Mouse (Mus musculus) neural tube, embryonic 11.5 days (tissue): ENCODE measurements around the gene Stim2. TPM values are rescaled to one million over a fixed set of nuclear protein-coding genes. Genes with fewer than 3 reads are reported as not detected.

Source experiments
- ATAC-seq: fragments of 200-750 bp; cut with Nextera tagmentation; 2 replicates; pipeline ENCODE4 v1.8.0; 2017; ENCODE audit warnings: moderate number of reproducible peaks, mild to moderate bottlenecking, moderate TSS enrichment, moderate library complexity; ENCODE audit not compliant: insufficient read depth, low FRiP score, low TSS enrichment
- DNase-seq: peaks from one replicate; pipeline ENCODE4 v3.0.0-alpha.2; 2015; ENCODE audit warnings: low spot score
- H3K27ac ChIP-seq: fragments of 300-500 bp; sonication (generic); 2 replicates; pipeline ENCODE4 v1.5.1; 2014; ENCODE audit warnings: low read depth, mild to moderate bottlenecking, low read length
- H3K27me3 ChIP-seq: fragments of 300-500 bp; sonication (generic); 2 replicates; pipeline ENCODE4 v1.6.1; 2014; ENCODE audit warnings: mild to moderate bottlenecking, low read length, mixed read lengths; ENCODE audit not compliant: control insufficient read depth, insufficient read depth
- H3K36me3 ChIP-seq: fragments of 300-500 bp; sonication (generic); 2 replicates; pipeline ENCODE4 v1.6.1; 2014; ENCODE audit warnings: mild to moderate bottlenecking, low read length, moderate library complexity, mixed read lengths; ENCODE audit not compliant: control insufficient read depth, insufficient read depth
- H3K4me1 ChIP-seq: fragments of 300-500 bp; sonication (generic); 2 replicates; pipeline ENCODE4 v1.6.1; 2014; ENCODE audit warnings: low read length, mixed read lengths; ENCODE audit not compliant: control insufficient read depth, insufficient read depth
- H3K4me2 ChIP-seq: fragments of 300-500 bp; sonication (generic); 2 replicates; pipeline ENCODE4 v1.6.1; 2014; ENCODE audit warnings: low read depth, mild to moderate bottlenecking, moderate library complexity
- H3K4me3 ChIP-seq: fragments of 300-500 bp; sonication (generic); 2 replicates; pipeline ENCODE4 v1.5.1; 2014; ENCODE audit warnings: low read depth, low read length
- H3K9ac ChIP-seq: fragments of 300-500 bp; sonication (generic); 2 replicates; pipeline ENCODE4 v1.6.1; 2014; ENCODE audit warnings: mild to moderate bottlenecking, low read length
- H3K9me3 ChIP-seq: fragments of 300-500 bp; sonication (generic); 2 replicates; pipeline ENCODE4 v1.6.1; 2016; ENCODE audit warnings: low read length; ENCODE audit not compliant: control insufficient read depth
- WGBS: fragments of 180-500 bp; shearing (Covaris S2); extraction: QIAGEN DNeasy Blood & Tissue Kit; methylation state at CpG from one replicate; pipeline ENCODE4 v1.1.7; 2014; 5-methylcytosine and 5-hydroxymethylcytosine counted together
- polyA plus RNA-seq: library from polyadenylated mRNA; unstranded; fragments of >200 nt; fragmentation: Nextera tagmentation; extraction: Ambion mirVana; gene quantifications from 2 replicates; pipeline ENCODE4 v1.2.1, GENCODE M21; 2014

Gene Stim2
- polyA plus RNA-seq, 1 experiment from 2014 or later = 22.7 TPM

- H3K27ac ChIP-seq = no peak overlapping the region
- H3K4me2 ChIP-seq = no peak overlapping the region
- H3K4me3 ChIP-seq = no peak overlapping the region
- no peaks in the 10 kb centered on the region for H3K27me3 ChIP-seq
- no peak for DNase-seq
- H3K9ac ChIP-seq = no peak overlapping the region
- no peaks in the 10 kb centered on the region for H3K4me1 ChIP-seq
- no peaks in the 10 kb centered on the region for H3K36me3 ChIP-seq
- no peaks in the 10 kb centered on the region for H3K9me3 ChIP-seq
- WGBS = 87% methylated on average over 7 of the region's 7 CpGs
- no peak for ATAC-seq
These were observed 63.8 kb downstream of the Stim2 start for GRCm38 (mm10) chr5:54062079-54062478.

GRCm38 (mm10) chr5:54067591-54067990 lies 69.3 kb downstream of the Stim2 start:
- no peaks in the 10 kb centered on the region for H3K9me3 ChIP-seq
- H3K36me3 ChIP-seq = no peaks in the 10 kb centered on the region
- no peak overlapping the region for H3K9ac ChIP-seq
- DNase-seq = no peak
- H3K4me1 ChIP-seq = no peaks in the 10 kb centered on the region
- ATAC-seq = no peak
- H3K4me3 ChIP-seq = no peak overlapping the region
- H3K4me2 ChIP-seq = no peak overlapping the region
- no peak overlapping the region for H3K27ac ChIP-seq
- WGBS = 90% methylated on average over 3 of the region's 3 CpGs
- no peaks in the 10 kb centered on the region for H3K27me3 ChIP-seq

- Histone ChIP-seq H3K4me1 (no peaks in the 10 kb centered on the region), H3K9me3 (no peaks in the 10 kb centered on the region), H3K4me2 (no peak overlapping the region), H3K27ac (no peak overlapping the region), H3K27me3 (no peaks in the 10 kb centered on the region), H3K4me3 (no peak overlapping the region), H3K9ac (no peak overlapping the region), H3K36me3 (no peaks in the 10 kb centered on the region)
- 91% methylated on average over 2 of the region's 2 CpGs for WGBS
- DNase-seq (no peak), ATAC-seq (no peak)
These were observed 72.2 kb downstream of the Stim2 start for GRCm38 (mm10) chr5:54070549-54070948.

- Histone ChIP-seq H3K4me1 (no peaks in the 10 kb centered on the region), H3K36me3 (no peaks in the 10 kb centered on the region), H3K4me3 (no peak overlapping the region), H3K27me3 (no peaks in the 10 kb centered on the region), H3K9ac (no peak overlapping the region), H3K9me3 (no peaks in the 10 kb centered on the region), H3K4me2 (no peak overlapping the region), H3K27ac (no peak overlapping the region)
- 94% methylated on average over 5 of the region's 5 CpGs for WGBS
- ATAC-seq (no peak), DNase-seq (no peak)
These were observed 73.0 kb downstream of the Stim2 start for GRCm38 (mm10) chr5:54071288-54071687.

GRCm38 (mm10) chr5:54071705-54072104 lies 73.4 kb downstream of the Stim2 start:
- ATAC-seq = no peak
- no peaks in the 10 kb centered on the region for H3K27me3 ChIP-seq
- 82% methylated on average over 7 of the region's 7 CpGs for WGBS

GRCm38 (mm10) chr5:54073291-54073690 lies 75.0 kb downstream of the Stim2 start:
- ATAC-seq = no peak
- H3K36me3 ChIP-seq = no peaks in the 10 kb centered on the region
- no peak for DNase-seq
- no peaks in the 10 kb centered on the region for H3K4me1 ChIP-seq
- H3K4me3 ChIP-seq = no peak overlapping the region
- no peaks in the 10 kb centered on the region for H3K9me3 ChIP-seq
- 54% methylated on average over 1 of the region's 1 CpGs for WGBS
- no peak overlapping the region for H3K4me2 ChIP-seq
- no peak overlapping the region for H3K27ac ChIP-seq
- H3K9ac ChIP-seq = no peak overlapping the region
- no peaks in the 10 kb centered on the region for H3K27me3 ChIP-seq

More at GRCm38 (mm10) chr5:54071705-54072104, 73.4 kb downstream of the Stim2 start:
- H3K27ac ChIP-seq = no peak overlapping the region
- DNase-seq = no peak
- no peak overlapping the region for H3K9ac ChIP-seq
- H3K4me1 ChIP-seq = no peaks in the 10 kb centered on the region
- H3K4me3 ChIP-seq = no peak overlapping the region
- H3K36me3 ChIP-seq = no peaks in the 10 kb centered on the region
- H3K4me2 ChIP-seq = no peak overlapping the region
- H3K9me3 ChIP-seq = no peaks in the 10 kb centered on the region

- 98% methylated on average over 1 of the region's 1 CpGs for WGBS
- ATAC-seq (no peak), DNase-seq (no peak)
- H3K27me3 ChIP-seq = no peaks in the 10 kb centered on the region
- no peaks in the 10 kb centered on the region for H3K36me3 ChIP-seq
- no peak overlapping the region for H3K9ac ChIP-seq
- H3K4me1 ChIP-seq = no peaks in the 10 kb centered on the region
- H3K4me2 ChIP-seq = no peak overlapping the region
- no peaks in the 10 kb centered on the region for H3K9me3 ChIP-seq
- no peak overlapping the region for H3K4me3 ChIP-seq
- H3K27ac ChIP-seq = no peak overlapping the region
These were observed 81.7 kb downstream of the Stim2 start for GRCm38 (mm10) chr5:54079997-54080396.

GRCm38 (mm10) chr5:54087912-54088311 lies 89.6 kb downstream of the Stim2 start:
- no peaks in the 10 kb centered on the region for H3K36me3 ChIP-seq
- no peak overlapping the region for H3K4me2 ChIP-seq
- no peak overlapping the region for H3K9ac ChIP-seq
- DNase-seq (no peak), ATAC-seq (no peak)
- 94% methylated on average over 3 of the region's 3 CpGs for WGBS
- H3K27me3 ChIP-seq = no peaks in the 10 kb centered on the region
- H3K4me1 ChIP-seq = no peaks in the 10 kb centered on the region
- no peaks in the 10 kb centered on the region for H3K9me3 ChIP-seq
- no peak overlapping the region for H3K27ac ChIP-seq
- no peak overlapping the region for H3K4me3 ChIP-seq

- DNase-seq = no peak
- Histone ChIP-seq H3K4me1 (no peaks in the 10 kb centered on the region), H3K36me3 (no peaks in the 10 kb centered on the region), H3K27ac (no peak overlapping the region), H3K27me3 (no peaks in the 10 kb centered on the region), H3K4me3 (no peak overlapping the region), H3K9me3 (no peaks in the 10 kb centered on the region), H3K4me2 (no peak overlapping the region), H3K9ac (no peak overlapping the region)
- 86% methylated on average over 6 of the region's 6 CpGs for WGBS
- ATAC-seq = no peak
These were observed 99.9 kb downstream of the Stim2 start for GRCm38 (mm10) chr5:54098219-54098618.
